Mouse (Mus musculus) ES-E14 (cell line): ENCODE measurements around the gene C530008M17Rik.

ENCODE experiments used
- CHD2 ChIP-seq: IDR thresholded peaks from 2 replicates; pipeline ENCODE4 v1.6.1; 2014; ENCODE audit warnings: mild to moderate bottlenecking, low read depth, low read length, inconsistent platforms
- HCFC1 ChIP-seq: IDR thresholded peaks from 2 replicates; pipeline ENCODE4 v1.6.1; 2012; ENCODE audit warnings: low read length, inconsistent platforms, borderline replicate concordance; ENCODE audit not compliant: insufficient read depth
- MAFK ChIP-seq: IDR thresholded peaks from 2 replicates; pipeline ENCODE4 v1.6.1; 2014; ENCODE audit warnings: mild to moderate bottlenecking, low read depth, low read length, inconsistent platforms; ENCODE audit not compliant: insufficient read depth
- ZC3H11A ChIP-seq: IDR thresholded peaks from 2 replicates; pipeline ENCODE4 v1.6.1; 2012; ENCODE audit warnings: low read depth, mild to moderate bottlenecking, inconsistent platforms, low read length, borderline replicate concordance
- ZNF384 ChIP-seq: IDR thresholded peaks from 2 replicates; pipeline ENCODE4 v1.6.1; 2012; ENCODE audit warnings: low read depth, low read length, inconsistent platforms

- TF ChIP-seq HCFC1 (no peak), ZNF384 (no peak), MAFK (no peak), CHD2 (no peak), ZC3H11A (no peak)
Measured at GRCm38 (mm10) chr5:76752351-76752750, 96.0 kb downstream of the C530008M17Rik start.
